Mouse (Mus musculus) embryonic fibroblast, embryonic 13.5 days (primary cell): ENCODE measurements around the gene Selenoo.

Experiments
- CTCF ChIP-seq: IDR thresholded peaks from 2 replicates; pipeline ENCODE4 v1.5.1; 2011; ENCODE audit warnings: mild to moderate bottlenecking, control low read depth, low read length, moderate library complexity, borderline replicate concordance; ENCODE audit not compliant: insufficient read depth
- POLR2A ChIP-seq: IDR thresholded peaks from 2 replicates; pipeline ENCODE4 v1.6.1; 2011; ENCODE audit warnings: low read depth, mild to moderate bottlenecking, control low read depth, low read length, moderate library complexity

GRCm38 (mm10) chr15:89144965-89145364 is 56.1 kb downstream of the Selenoo start:
- TF ChIP-seq CTCF, result no peak
- no peak for TF ChIP-seq POLR2A
